Mouse (Mus musculus) heart, postnatal 0 days (tissue): ENCODE data around the gene Srarp.

Source experiments
- CTCF ChIP-seq: IDR thresholded peaks from 2 replicates; pipeline ENCODE4 v1.5.1; 2016; ENCODE audit warnings: antibody characterized with exemption, control low read depth, low read depth
- EP300 ChIP-seq: IDR thresholded peaks from 2 replicates; pipeline ENCODE4 v1.6.1; 2016; ENCODE audit warnings: antibody characterized with exemption, low read depth

DNA sequence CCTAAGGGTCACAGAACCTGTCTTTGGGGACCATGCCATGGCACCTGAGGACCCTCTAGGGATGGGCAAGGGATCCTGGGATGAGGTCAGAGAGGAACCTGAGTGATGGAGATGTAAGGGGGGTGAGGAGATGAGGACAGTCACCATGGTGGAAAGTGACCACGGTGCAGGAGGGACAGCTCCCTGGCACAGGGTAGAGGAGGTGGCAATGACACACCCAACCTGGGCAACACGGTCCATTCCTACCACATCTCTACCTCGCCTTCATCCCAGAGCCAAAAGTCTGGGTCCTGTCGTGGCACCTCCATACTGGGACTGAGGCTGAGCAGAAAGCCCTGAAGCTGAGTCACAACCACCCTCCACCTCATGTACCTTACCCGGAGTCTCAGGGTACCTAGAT lies 13.1 kb downstream of the Srarp start:
- no peak for TF ChIP-seq CTCF
- no peak for TF ChIP-seq EP300
